Mouse (Mus musculus) kidney, postnatal 0 days (tissue): ENCODE results near the gene Epor. TPM values are rescaled to one million over a fixed set of nuclear protein-coding genes. Genes with fewer than 3 reads are reported as not detected.
A peak's percentile ranks its signal among the peaks of the same experiment; 100 is the strongest.

Experiments
- ATAC-seq: fragments of 200-750 bp; cut with Nextera tagmentation; replicated peaks from 2 replicates; pipeline ENCODE4 v1.8.0; 2017; ENCODE audit warnings: low read depth, moderate number of reproducible peaks, moderate TSS enrichment, moderate library complexity; ENCODE audit not compliant: low FRiP score
- DNase-seq: peaks from one replicate; pipeline ENCODE4 v3.0.0-alpha.2; 2016; ENCODE audit warnings: low spot score
- H3K27ac ChIP-seq: fragments of 300-500 bp; sonication (generic); 2 replicates; pipeline ENCODE4 v1.5.1; 2014; ENCODE audit warnings: mild to moderate bottlenecking
- H3K27me3 ChIP-seq: fragments of 300-500 bp; sonication (generic); 2 replicates; pipeline ENCODE4 v1.6.1; 2014; ENCODE audit warnings: low read length, mixed read lengths; ENCODE audit not compliant: insufficient read depth
- H3K36me3 ChIP-seq: fragments of 300-500 bp; sonication (generic); 2 replicates; pipeline ENCODE4 v1.6.1; 2014; ENCODE audit warnings: low read length, mixed read lengths; ENCODE audit not compliant: insufficient read depth
- H3K4me1 ChIP-seq: fragments of 300-500 bp; sonication (generic); replicated peaks from 2 replicates; pipeline ENCODE4 v1.6.1; 2014; ENCODE audit warnings: antibody characterized with exemption, low read length, mixed read lengths; ENCODE audit not compliant: insufficient read depth
- H3K4me2 ChIP-seq: fragments of 300-500 bp; sonication (generic); 2 replicates; pipeline ENCODE4 v1.6.1; 2014; ENCODE audit warnings: mild to moderate bottlenecking, low read length, moderate library complexity, mixed read lengths
- H3K4me3 ChIP-seq: fragments of 300-500 bp; sonication (generic); replicated peaks from 2 replicates; pipeline ENCODE4 v1.5.1; 2014; ENCODE audit warnings: low read depth, low read length
- H3K9ac ChIP-seq: fragments of 300-500 bp; sonication (generic); 2 replicates; pipeline ENCODE4 v1.6.1; 2014; ENCODE audit warnings: low read depth, low read length
- H3K9me3 ChIP-seq: fragments of 300-500 bp; sonication (generic); replicated peaks from 2 replicates; pipeline ENCODE4 v1.6.1; 2016; ENCODE audit warnings: low read length, inconsistent platforms, mixed read lengths
- CTCF ChIP-seq: IDR thresholded peaks from 2 replicates; pipeline ENCODE4 v1.5.1; 2016; ENCODE audit warnings: antibody characterized with exemption, low read depth, mild to moderate bottlenecking, moderate library complexity
- WGBS: fragments of 180-500 bp; shearing (Covaris S2); extraction: QIAGEN DNeasy Blood & Tissue Kit; methylation state at CpG from one replicate; pipeline ENCODE4 v1.1.7; 2014; 5-methylcytosine and 5-hydroxymethylcytosine counted together
- polyA plus RNA-seq: library from polyadenylated mRNA; unstranded; fragments of >200 nt; fragmentation: Nextera tagmentation; extraction: Ambion mirVana; gene quantifications from 2 replicates; pipeline ENCODE4 v1.2.1, GENCODE M21; 2015

Epor gene
- polyA plus RNA-seq, 1 experiment from 2014 or later = 16.1 TPM

GRCm38 (mm10) chr9:21969304-21969703 is 6.0 kb upstream of the Epor start:
- no peaks in the 10 kb centered on the region for H3K4me1 ChIP-seq
- ATAC-seq = no peak
- no peaks in the 10 kb centered on the region for H3K9me3 ChIP-seq
- H3K27me3 ChIP-seq = no peaks in the 10 kb centered on the region
- 80% methylated on average over 4 of the region's 4 CpGs for WGBS
- H3K36me3 ChIP-seq = peaks cover 15% of the 10 kb centered on the region; the same call in 1 of the 2 replicates
- TF ChIP-seq CTCF = no peak
- no peak overlapping the region for H3K9ac ChIP-seq
- no peak for DNase-seq
- H3K4me2 ChIP-seq = no peak overlapping the region
- no peak overlapping the region for H3K27ac ChIP-seq
- no peak overlapping the region for H3K4me3 ChIP-seq

- no peak overlapping the region for H3K9ac ChIP-seq
- peaks cover 12% of the 10 kb centered on the region; the same call in 1 of the 2 replicates for H3K36me3 ChIP-seq
- no peak overlapping the region for H3K27ac ChIP-seq
- no peak overlapping the region for H3K4me2 ChIP-seq
- ATAC-seq (no peak), DNase-seq (no peak)
- WGBS = 36% methylated on average over 6 of the region's 6 CpGs
- no peaks in the 10 kb centered on the region for H3K9me3 ChIP-seq
- TF ChIP-seq CTCF = no peak
- no peaks in the 10 kb centered on the region for H3K27me3 ChIP-seq
- no peak overlapping the region for H3K4me3 ChIP-seq
- H3K4me1 ChIP-seq = no peaks in the 10 kb centered on the region
These were observed 5.6 kb upstream of the Epor start for GRCm38 (mm10) chr9:21968883-21969282.

- peak; percentile 36; the same call in 1 of the 2 replicates for TF ChIP-seq CTCF
- DNase-seq (peak; percentile 87), ATAC-seq (peak; percentile 48)
- H3K27ac ChIP-seq = 0 out of 2 replicates have a peak overlapping the region, but pooled peaks have one; percentile 16
- 5% methylated on average over 34 of the region's 34 CpGs for WGBS
- H3K4me1 ChIP-seq = peaks cover 29% of the 10 kb centered on the region
- 0 out of 2 replicates have a peak, but pooled peaks cover 6% of the 10 kb centered on the region for H3K27me3 ChIP-seq
- H3K36me3 ChIP-seq = no peaks in the 10 kb centered on the region
- peak overlapping the region; percentile 89 for H3K4me2 ChIP-seq
- H3K9ac ChIP-seq = peak overlapping the region; percentile 50
- H3K9me3 ChIP-seq = no peaks in the 10 kb centered on the region
- peak overlapping the region; percentile 51 for H3K4me3 ChIP-seq
These were observed 768 bp downstream of the Epor start for GRCm38 (mm10) chr9:21962416-21963059.

GRCm38 (mm10) chr9:21962010-21962409 is 1.3 kb downstream of the Epor start:
- Histone ChIP-seq H3K9ac (peak overlapping the region; percentile 50), H3K36me3 (no peaks in the 10 kb centered on the region), H3K4me3 (peak overlapping the region; percentile 51), H3K4me1 (peaks cover 29% of the 10 kb centered on the region), H3K9me3 (no peaks in the 10 kb centered on the region), H3K27ac (0 out of 2 replicates have a peak overlapping the region, but pooled peaks have one; percentile 16), H3K4me2 (peak overlapping the region; percentile 89), H3K27me3 (0 out of 2 replicates have a peak, but pooled peaks cover 6% of the 10 kb centered on the region)
- WGBS = 0% methylated on average over 15 of the region's 15 CpGs
- peak; percentile 24 for DNase-seq
- ATAC-seq = peak; percentile 35
- no peak; the same call in 1 of the 2 replicates for TF ChIP-seq CTCF

- DNase-seq (no peak), ATAC-seq (no peak)
- TF ChIP-seq CTCF = no peak; the same call in 1 of the 2 replicates
- Histone ChIP-seq H3K4me3 (peak overlapping the region; percentile 51), H3K27me3 (0 out of 2 replicates have a peak, but pooled peaks cover 6% of the 10 kb centered on the region), H3K36me3 (no peaks in the 10 kb centered on the region), H3K27ac (no peak overlapping the region), H3K4me2 (peak overlapping the region; percentile 89), H3K4me1 (peaks cover 29% of the 10 kb centered on the region), H3K9me3 (no peaks in the 10 kb centered on the region), H3K9ac (peak overlapping the region; percentile 50; the same call in 1 of the 2 replicates)
- WGBS = under 1% methylated on average over 35 of the region's 35 CpGs
These were observed 1.8 kb downstream of the Epor start for GRCm38 (mm10) chr9:21961366-21961980.

- peak overlapping the region; percentile 54 for H3K27ac ChIP-seq
- 8% methylated on average over 26 of the region's 26 CpGs for WGBS
- no peaks in the 10 kb centered on the region for H3K36me3 ChIP-seq
- H3K27me3 ChIP-seq = 0 out of 2 replicates have a peak, but pooled peaks cover 6% of the 10 kb centered on the region
- no peak overlapping the region for H3K9ac ChIP-seq
- H3K4me2 ChIP-seq = peak overlapping the region; percentile 89
- peak overlapping the region; percentile 51; the same call in 1 of the 2 replicates for H3K4me3 ChIP-seq
- no peaks in the 10 kb centered on the region for H3K9me3 ChIP-seq
- peaks cover 29% of the 10 kb centered on the region for H3K4me1 ChIP-seq
- DNase-seq = peak; percentile 64
- ATAC-seq = 0 out of 2 replicates have a peak, but pooled peaks have one; percentile 4
- peak; percentile 53 for TF ChIP-seq CTCF
These were observed 2.6 kb downstream of the Epor start for GRCm38 (mm10) chr9:21960558-21961208.
